Mouse (Mus musculus): ENCODE measurements around the gene Zfand2b.

Gene Zfand2b

DNA sequence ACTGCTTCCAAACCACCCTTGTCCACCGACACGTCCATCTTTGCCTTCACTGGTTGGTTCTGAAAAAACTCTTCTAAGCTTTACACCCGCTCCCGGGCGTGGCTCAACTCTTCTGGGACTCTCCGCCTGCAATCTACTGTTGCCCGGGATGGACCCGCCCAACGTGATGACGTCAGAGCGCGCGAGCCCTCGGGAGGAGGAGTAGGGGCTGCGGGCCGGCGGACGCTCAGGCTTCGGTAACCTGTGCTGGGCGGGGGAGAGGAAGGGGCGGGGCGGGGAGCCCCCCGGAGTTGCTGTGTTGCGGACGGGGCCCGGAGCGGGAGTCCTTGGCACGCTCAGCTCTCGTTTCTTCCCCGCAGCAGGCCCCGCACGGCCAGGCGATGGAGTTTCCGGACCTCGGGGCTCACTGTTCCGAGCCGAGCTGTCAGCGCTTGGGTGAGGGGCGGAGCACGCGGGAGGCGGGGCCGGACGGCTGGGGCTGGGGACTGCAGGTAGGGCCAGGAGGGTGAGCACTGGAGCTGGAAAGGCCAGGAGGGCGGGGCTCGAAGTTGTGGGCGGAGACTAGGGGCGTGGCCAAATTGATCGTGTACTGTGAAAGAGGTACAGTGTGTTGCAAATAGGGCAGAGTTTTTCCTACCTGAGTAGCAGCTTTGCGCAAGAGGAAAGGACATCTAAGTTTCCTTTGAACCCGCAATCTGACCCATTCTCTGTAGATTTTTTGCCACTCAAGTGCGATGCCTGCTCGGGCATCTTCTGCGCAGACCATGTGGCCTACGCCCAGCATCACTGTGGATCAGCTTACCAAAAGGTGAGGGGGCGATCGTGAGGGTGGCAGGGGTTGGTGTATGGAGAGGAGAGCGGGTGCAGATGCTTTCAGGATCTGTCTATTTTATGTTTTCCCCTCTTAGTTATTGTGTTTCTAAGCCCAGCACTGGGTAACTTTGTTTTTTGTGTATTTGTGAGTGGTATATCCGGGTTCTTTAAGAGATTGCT, at the start of gene Zfand2b:
Gene Zfand2b, plus strand, starts transcription at position 175 of the 993 bp plus-strand sequence.
- DNase-seq, result peak; percentile 98 to 99

- no peak for DNase-seq
Observed at GRCm38 (mm10) chr1:75122211-75122610, 46.2 kb upstream of the Zfand2b start.

GRCm38 (mm10) chr1:75124346-75125321, 43.8 kb upstream of the Zfand2b start, which contains the start of gene Nhej1:
Gene Nhej1 (minus strand): TSS chr1:75125200.
- peak; percentile 94 to 96 for DNase-seq

GRCm38 (mm10) chr1:75125418-75125817, 43.0 kb upstream of the Zfand2b start:
- DNase-seq, result no peak

- DNase-seq, result no peak
Observed at GRCm38 (mm10) chr1:75128641-75129040, 39.8 kb upstream of the Zfand2b start.

GRCm38 (mm10) chr1:75133421-75134207, 34.8 kb upstream of the Zfand2b start, which contains the start of gene Slc23a3:
Gene Slc23a3 (minus strand): TSS chr1:75133890.
- DNase-seq, result peak; percentile 72 to 81

DNA sequence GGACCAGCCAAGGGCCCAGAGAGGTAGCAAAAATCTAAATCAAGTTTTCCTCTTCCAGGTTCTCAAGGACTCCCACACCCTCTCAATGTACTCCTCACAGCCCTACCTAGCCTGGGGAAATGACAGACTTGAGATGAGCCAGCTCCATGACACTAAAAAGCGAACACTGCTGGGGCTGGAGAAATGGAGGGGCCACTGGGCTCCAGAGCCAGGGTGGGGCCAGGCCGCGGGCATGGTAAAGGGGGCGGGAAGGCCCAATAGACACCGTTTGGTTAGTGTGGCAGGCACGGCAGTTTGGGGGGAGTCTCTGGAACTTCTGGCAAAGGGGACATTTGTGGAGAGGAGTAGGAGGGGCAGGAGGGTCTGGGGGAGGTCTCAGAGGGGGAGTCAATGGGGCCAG, 32.2 kb upstream of the Zfand2b start:
- no peak for DNase-seq

- no peak for DNase-seq
Observed at GRCm38 (mm10) chr1:75136730-75137129, 31.7 kb upstream of the Zfand2b start.

- no peak for DNase-seq
Observed at GRCm38 (mm10) chr1:75138448-75138847, 30.0 kb upstream of the Zfand2b start.

GRCm38 (mm10) chr1:75140601-75141190, 27.8 kb upstream of the Zfand2b start:
- DNase-seq, result peak; percentile 38 to 50

DNA sequence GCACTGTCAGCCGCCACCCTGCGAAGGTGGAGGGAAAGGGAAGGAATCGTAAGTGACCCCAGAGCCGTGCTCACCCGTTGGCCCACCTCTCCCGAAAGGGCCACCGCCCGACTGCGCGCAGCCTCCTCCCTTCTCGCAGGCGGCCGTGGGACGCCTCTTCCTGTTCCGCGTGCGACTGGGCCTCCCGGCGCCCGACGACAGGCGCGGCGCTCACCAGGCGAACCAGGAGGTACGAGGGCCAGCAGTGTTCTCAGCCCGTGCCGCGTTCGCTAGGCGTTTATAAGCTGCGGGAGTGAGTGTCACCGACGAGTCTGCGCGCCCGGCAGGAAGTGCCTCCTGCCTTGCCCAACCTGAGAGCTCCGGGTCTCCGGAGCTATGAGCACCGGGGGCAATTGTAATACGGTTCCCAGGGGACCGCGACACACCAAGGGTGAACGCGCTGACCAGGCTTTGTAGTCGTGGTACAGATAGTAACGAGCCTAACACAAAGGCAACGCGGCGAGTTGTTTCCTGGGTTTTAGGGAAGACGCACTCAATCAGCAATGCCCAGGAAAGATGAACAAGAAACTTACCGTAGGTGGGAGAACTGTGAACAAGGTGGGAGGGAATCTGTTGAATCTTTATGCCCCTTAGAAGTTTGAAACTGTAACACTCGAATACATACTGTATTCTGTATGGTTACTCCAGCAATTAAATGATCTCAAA, 26.8 kb upstream of the Zfand2b start:
- peak; percentile 57 to 64 for DNase-seq

GRCm38 (mm10) chr1:75142301-75143261, 25.9 kb upstream of the Zfand2b start, which contains the start of the genes Cnppd1 and Retreg2:
Gene Cnppd1 (minus strand): TSS chr1:75142711.
Gene Retreg2 (plus strand): TSS chr1:75142778.
- peak; percentile 96 for DNase-seq

DNA sequence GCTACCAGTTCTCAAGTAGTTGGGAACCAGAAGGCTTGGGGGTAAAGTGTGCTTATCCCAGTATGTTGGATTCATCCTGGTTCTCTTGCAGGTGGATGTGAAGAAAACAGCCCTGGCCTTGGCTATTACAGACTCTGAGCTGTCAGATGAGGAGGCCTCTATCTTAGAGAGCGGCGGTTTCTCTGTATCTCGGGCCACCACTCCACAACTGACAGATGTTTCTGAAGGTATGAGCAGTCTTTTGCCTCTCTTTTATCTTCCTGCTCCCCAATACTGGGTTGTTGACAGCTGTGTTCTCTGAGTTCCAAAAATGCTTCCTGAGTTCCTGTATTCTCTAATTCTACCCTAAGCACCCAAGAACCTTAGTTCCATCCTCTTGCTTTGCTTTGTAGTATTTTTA, 22.9 kb upstream of the Zfand2b start:
- DNase-seq, result no peak

DNA sequence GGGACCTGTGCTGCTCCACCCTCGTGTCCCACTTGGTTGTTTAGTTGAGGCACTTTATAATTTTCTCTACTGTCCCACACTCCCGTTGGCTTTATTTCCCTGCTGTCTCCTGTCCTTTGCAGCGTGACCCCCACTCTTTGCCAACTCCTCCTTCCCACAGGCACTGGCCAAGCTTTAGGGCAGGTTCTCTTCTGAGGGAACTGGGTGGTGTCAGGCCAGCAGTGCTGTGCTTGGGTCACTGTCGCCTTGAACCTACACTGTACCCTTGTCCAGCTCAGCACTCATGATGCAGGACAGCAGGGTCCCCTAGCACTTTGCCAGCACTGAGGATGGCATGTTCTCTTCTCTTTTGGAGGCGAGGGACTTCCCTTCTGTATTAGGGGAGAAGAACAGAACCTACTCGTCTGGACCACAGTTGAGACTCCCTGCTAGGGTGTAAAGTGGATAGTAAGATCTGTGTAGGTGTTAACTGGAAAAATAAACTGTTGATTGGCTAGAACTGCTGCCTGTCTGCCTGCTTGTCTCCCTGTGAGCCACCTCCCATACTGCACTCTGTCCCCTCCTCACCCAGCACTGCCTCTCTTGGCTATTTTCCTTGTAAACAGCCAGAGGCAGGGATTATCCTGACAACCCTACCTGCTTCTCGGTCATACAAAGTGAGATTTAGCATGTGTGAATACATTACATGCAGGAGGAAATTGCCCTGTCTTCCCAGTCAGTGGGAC, 20.9 kb upstream of the Zfand2b start:
- peak; percentile 49 to 70 for DNase-seq

GRCm38 (mm10) chr1:75148727-75149126, 19.7 kb upstream of the Zfand2b start:
- no peak for DNase-seq

DNA sequence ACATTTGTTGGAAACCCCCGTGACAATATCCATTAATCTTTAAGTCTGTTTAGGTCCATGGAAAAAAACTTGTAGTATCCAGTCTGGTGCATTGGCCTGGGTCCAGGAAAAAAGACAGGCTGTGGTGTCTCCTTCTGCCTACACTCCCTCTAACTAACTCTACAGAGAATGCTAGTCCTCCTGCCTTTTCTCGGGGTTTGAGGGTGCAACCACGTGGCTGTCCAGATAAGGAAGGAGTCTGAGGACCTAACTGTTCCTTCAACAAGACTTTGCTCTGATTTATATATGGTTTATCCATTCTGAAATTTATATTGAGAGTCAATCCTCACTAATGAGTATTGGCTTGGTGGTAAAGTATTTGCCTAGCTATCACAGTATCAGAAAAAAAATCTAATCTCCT, 12.6 kb upstream of the Zfand2b start:
- DNase-seq, result no peak

- DNase-seq, result no peak
Observed at GRCm38 (mm10) chr1:75158990-75159389, 9.5 kb upstream of the Zfand2b start.

DNA sequence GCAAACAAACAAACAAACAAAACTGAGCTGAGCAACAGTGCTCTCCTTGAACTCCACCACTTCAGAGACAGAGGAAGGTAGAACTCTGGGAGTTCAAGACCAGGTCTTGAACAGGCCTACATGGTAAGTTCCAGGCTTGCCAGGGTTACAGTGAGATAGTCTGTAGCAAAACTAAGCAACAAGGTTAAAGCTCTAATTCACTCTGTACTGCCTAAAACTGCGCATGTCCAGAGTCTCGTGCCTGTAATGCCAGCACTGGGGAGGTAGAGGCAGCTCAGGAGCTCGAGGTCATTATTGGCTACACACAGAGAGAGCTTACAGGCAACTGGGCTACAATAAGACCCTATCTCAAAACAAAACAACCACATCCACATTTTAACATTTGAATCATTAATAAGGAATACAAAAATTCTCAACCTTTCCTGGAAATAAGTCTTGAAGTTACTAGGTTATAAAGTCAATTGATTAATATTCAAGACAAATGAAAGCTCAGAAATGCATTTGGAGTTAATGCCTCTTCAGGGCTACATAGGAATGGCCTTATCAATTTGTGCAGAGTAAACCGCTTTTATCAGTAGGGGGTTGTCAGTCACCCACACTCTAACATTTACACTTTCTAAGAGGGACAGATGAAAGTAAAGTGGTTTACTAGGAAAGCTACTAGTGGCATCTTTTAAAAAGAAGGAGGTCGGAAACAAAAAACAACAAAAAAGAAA, 8.7 kb upstream of the Zfand2b start:
- no peak for DNase-seq
